Mouse (Mus musculus) liver, embryonic 13.5 days (tissue): Measurements from ENCODE around the gene Hoxa5. TPM values are rescaled to one million over a fixed set of nuclear protein-coding genes. Genes with fewer than 3 reads are reported as not detected.

ENCODE experiments used
- ATAC-seq: fragments of 200-750 bp; cut with Nextera tagmentation; 2 replicates; pipeline ENCODE4 v1.8.0; 2017; ENCODE audit warnings: low read depth, mild to moderate bottlenecking, moderate number of reproducible peaks, moderate library complexity
- DNase-seq: peaks from one replicate; pipeline ENCODE4 v3.0.0; 2022
- H3K27ac ChIP-seq: fragments of 300-500 bp; sonication (generic); 2 replicates; pipeline ENCODE4 v1.5.1; 2015; ENCODE audit warnings: moderate library complexity, mild to moderate bottlenecking, inconsistent platforms
- H3K27me3 ChIP-seq: fragments of 300-500 bp; sonication (generic); 2 replicates; pipeline ENCODE4 v1.6.1; 2015; ENCODE audit warnings: mild to moderate bottlenecking, inconsistent platforms
- H3K36me3 ChIP-seq: fragments of 300-500 bp; sonication (generic); 2 replicates; pipeline ENCODE4 v1.6.1; 2015; ENCODE audit warnings: mild to moderate bottlenecking, inconsistent platforms
- H3K4me1 ChIP-seq: fragments of 300-500 bp; sonication (generic); replicated peaks from 2 replicates; pipeline ENCODE4 v1.6.1; 2015; ENCODE audit warnings: inconsistent platforms
- H3K4me2 ChIP-seq: fragments of 300-500 bp; sonication (generic); 2 replicates; pipeline ENCODE4 v1.6.1; 2015; ENCODE audit warnings: inconsistent platforms, mild to moderate bottlenecking, moderate library complexity
- H3K4me3 ChIP-seq: fragments of 300-500 bp; sonication (generic); replicated peaks from 2 replicates; pipeline ENCODE4 v1.5.1; 2015; ENCODE audit warnings: mild to moderate bottlenecking, inconsistent platforms
- H3K9ac ChIP-seq: fragments of 300-500 bp; sonication (generic); 2 replicates; pipeline ENCODE4 v1.6.1; 2015; ENCODE audit warnings: mild to moderate bottlenecking, inconsistent platforms
- H3K9me3 ChIP-seq: fragments of 300-500 bp; sonication (generic); replicated peaks from 2 replicates; pipeline ENCODE4 v1.6.1; 2016; ENCODE audit warnings: inconsistent platforms
- WGBS: fragments of 180-500 bp; shearing (Covaris S2); methylation state at CpG from one replicate; pipeline ENCODE4 v1.1.7; 2015; ENCODE audit not compliant: insufficient replicate concordance; 5-methylcytosine and 5-hydroxymethylcytosine counted together
- microRNA counts: library from miRNA; unstranded; fragments of <30 nt; microRNA quantifications from one replicate; lab custom pipeline; 2016
- microRNA-seq: library from miRNA; unstranded; fragments of <30 nt; microRNA quantifications from one replicate; pipeline ENCODE4, GENCODE M21; 2016
- polyA plus RNA-seq: library from polyadenylated mRNA; unstranded; fragments of >200 nt; fragmentation: Nextera tagmentation; extraction: Ambion mirVana; gene quantifications from 2 replicates; pipeline ENCODE4 v1.2.1, GENCODE M21; 2015

Gene Hoxa5
- polyA plus RNA-seq, 1 experiment from 2014 or later, result 0.83 TPM

GRCm38 (mm10) chr6:52155471-52155870, 48.9 kb downstream of the Hoxa5 start:
- H3K4me3 ChIP-seq, result no peak overlapping the region
- 71% methylated on average over 3 of the region's 3 CpGs for WGBS
- H3K27ac ChIP-seq, result no peak overlapping the region
- H3K4me2 ChIP-seq, result no peak overlapping the region
- no peaks in the 10 kb centered on the region for H3K9me3 ChIP-seq
- H3K27me3 ChIP-seq, result peaks cover 99% of the 10 kb centered on the region
- DNase-seq (no peak), ATAC-seq (no peak)
- H3K9ac ChIP-seq, result no peak overlapping the region
- H3K36me3 ChIP-seq, result no peaks in the 10 kb centered on the region
- peaks cover 5% of the 10 kb centered on the region; the same call in 1 of the 2 replicates for H3K4me1 ChIP-seq

- DNase-seq (no peak), ATAC-seq (no peak)
- H3K36me3 ChIP-seq, result no peaks in the 10 kb centered on the region
- no peak overlapping the region for H3K9ac ChIP-seq
- H3K4me1 ChIP-seq, result peaks cover 5% of the 10 kb centered on the region; the same call in 1 of the 2 replicates
- no peaks in the 10 kb centered on the region for H3K9me3 ChIP-seq
- WGBS, result 34% methylated on average over 5 of the region's 5 CpGs
- no peak overlapping the region for H3K4me3 ChIP-seq
- H3K4me2 ChIP-seq, result no peak overlapping the region
- no peak overlapping the region for H3K27ac ChIP-seq
- peaks cover 98% of the 10 kb centered on the region for H3K27me3 ChIP-seq
Measured at GRCm38 (mm10) chr6:52154044-52154443, 50.3 kb downstream of the Hoxa5 start.

GRCm38 (mm10) chr6:52153270-52153669, 51.1 kb downstream of the Hoxa5 start:
- Histone ChIP-seq H3K36me3 (no peaks in the 10 kb centered on the region), H3K9ac (no peak overlapping the region), H3K4me1 (0 out of 2 replicates have a peak, but pooled peaks cover under 1% of the 10 kb centered on the region), H3K4me3 (no peak overlapping the region), H3K27ac (no peak overlapping the region), H3K9me3 (no peaks in the 10 kb centered on the region), H3K4me2 (no peak overlapping the region), H3K27me3 (peaks cover 92% of the 10 kb centered on the region)
- no peak for ATAC-seq
- no peak for DNase-seq
- 10% methylated on average over 6 of the region's 6 CpGs for WGBS

GRCm38 (mm10) chr6:52152226-52153193, 51.9 kb downstream of the Hoxa5 start:
- H3K4me3 ChIP-seq, result no peak overlapping the region
- no peak overlapping the region for H3K4me2 ChIP-seq
- peaks cover 85% of the 10 kb centered on the region for H3K27me3 ChIP-seq
- no peaks in the 10 kb centered on the region for H3K4me1 ChIP-seq
- WGBS, result 17% methylated on average over 16 of the region's 16 CpGs
- no peaks in the 10 kb centered on the region for H3K36me3 ChIP-seq
- H3K9ac ChIP-seq, result no peak overlapping the region
- no peak for ATAC-seq
- H3K9me3 ChIP-seq, result no peaks in the 10 kb centered on the region
- H3K27ac ChIP-seq, result no peak overlapping the region
- DNase-seq, result no peak

MicroRNAs within 50 kb of the gene (microRNA counts, 519-probe panel; counts per million panel counts)
- 114 counts per million for microRNA mmu-miR-196b (lab: Ali Mortazavi, UCI)

Small RNA genes lying within 50 kb of the gene (microRNA-seq; reads per million reads assigned to microRNA genes)
- 1,177 reads per million, percentile 77 among the genes with 10 or more reads in this experiment for gene Mir196b

Other genes with a start within 250 kb of the Hoxa5 start
- gene Skap2, start 192.0 kb downstream of the Hoxa5 start, polyA plus RNA-seq, result 22.4 TPM in 2 replicates
- gene Hoxa1, start 46.3 kb downstream of the Hoxa5 start, polyA plus RNA-seq, result 0.52 and 0.66 TPM in 2 replicates
- gene Hoxa2, start 39.8 kb downstream of the Hoxa5 start, polyA plus RNA-seq, result 0.63 and 0.82 TPM in 2 replicates
- 0.02 and 0.06 TPM in 2 replicates for gene 5730596B20Rik, start 27.1 kb downstream of the Hoxa5 start, polyA plus RNA-seq
- gene Hoxa4, start 12.8 kb downstream of the Hoxa5 start, polyA plus RNA-seq, result 0.17 and 0.30 TPM in 2 replicates
- gene Hoxa6, start 4.1 kb upstream of the Hoxa5 start, polyA plus RNA-seq, result not detected in 2 replicates
- gene Hoxa3, start 8.7 kb upstream of the Hoxa5 start, polyA plus RNA-seq, result 0.24 and 0.43 TPM in 2 replicates
- gene Gm28308, start 8.8 kb upstream of the Hoxa5 start, polyA plus RNA-seq, result not detected in 2 replicates
- 0.52 and 0.59 TPM in 2 replicates for gene Hoxa7, start 17.3 kb upstream of the Hoxa5 start, polyA plus RNA-seq
- gene Hoxa9, start 26.5 kb upstream of the Hoxa5 start, polyA plus RNA-seq, result 0.44 and 0.89 TPM in 2 replicates
- 0.14 and 0.15 TPM in 2 replicates for gene Hoxa10, start 36.3 kb upstream of the Hoxa5 start, polyA plus RNA-seq
- not detected in 2 replicates for gene Hoxa11, start 41.2 kb upstream of the Hoxa5 start, polyA plus RNA-seq
- not detected in 2 replicates for gene Hoxa13, start 56.3 kb upstream of the Hoxa5 start, polyA plus RNA-seq
- not detected in 2 replicates for gene Evx1, start 108.9 kb upstream of the Hoxa5 start, polyA plus RNA-seq